Mouse (Mus musculus) T-cell, adult 2 months (primary cell): ENCODE results near the gene Tedc1.
"Not testable (repeated sequence)": the region's sequence is repeated elsewhere in the genome, so short reads cannot be mapped to it uniquely, and the experiment has no call there.

Experiments
- DNase-seq: peaks from one replicate; pipeline ENCODE4 v3.0.0; 2022; ENCODE audit warnings: low spot score

The Tedc1 gene

GRCm38 (mm10) chr12:113152991-113153525 lies 3.2 kb upstream of the Tedc1 start:
- no peak for DNase-seq

GRCm38 (mm10) chr12:113153971-113154370 lies 2.2 kb upstream of the Tedc1 start:
- no peak for DNase-seq

GRCm38 (mm10) chr12:113154747-113155075 lies 1.5 kb upstream of the Tedc1 start:
- DNase-seq: no peak

- peak; percentile 60 for DNase-seq
Measured at GRCm38 (mm10) chr12:113155076-113155771, 997 bp upstream of the Tedc1 start.

- DNase-seq: no peak
Measured at GRCm38 (mm10) chr12:113156540-113156929, 314 bp downstream of the Tedc1 start.

- no peak for DNase-seq
Measured at GRCm38 (mm10) chr12:113157002-113157401, 781 bp downstream of the Tedc1 start.

- DNase-seq: no peak
Measured at GRCm38 (mm10) chr12:113157521-113157920, 1.3 kb downstream of the Tedc1 start.

GRCm38 (mm10) chr12:113157971-113158370 lies 1.8 kb downstream of the Tedc1 start:
- DNase-seq: no peak

- no peak for DNase-seq
Measured at GRCm38 (mm10) chr12:113163561-113164006, 7.4 kb downstream of the Tedc1 start.

GRCm38 (mm10) chr12:113168031-113168536 lies 11.9 kb downstream of the Tedc1 start:
- DNase-seq: peak; percentile 66

GRCm38 (mm10) chr12:113176960-113177725 lies 20.9 kb downstream of the Tedc1 start:
- no peak for DNase-seq

GRCm38 (mm10) chr12:113181020-113181419 lies 24.8 kb downstream of the Tedc1 start:
- DNase-seq: no peak

GRCm38 (mm10) chr12:113184945-113185344 lies 28.7 kb downstream of the Tedc1 start:
- no peak for DNase-seq

GRCm38 (mm10) chr12:113185442-113186291 lies 29.4 kb downstream of the Tedc1 start, which contains the start of gene Tmem121:
Gene Tmem121, plus strand, starts transcription at chr12:113185930.
- DNase-seq: no peak

- DNase-seq: no peak
Measured at GRCm38 (mm10) chr12:113186326-113187010, 30.2 kb downstream of the Tedc1 start.

- DNase-seq: no peak
Measured at GRCm38 (mm10) chr12:113187011-113187375, 30.8 kb downstream of the Tedc1 start.

- DNase-seq: peak; percentile 79
Measured at GRCm38 (mm10) chr12:113187584-113188295, 31.5 kb downstream of the Tedc1 start.

GRCm38 (mm10) chr12:113188349-113189055 lies 32.3 kb downstream of the Tedc1 start:
- no peak for DNase-seq

GRCm38 (mm10) chr12:113193423-113193822 lies 37.2 kb downstream of the Tedc1 start:
- DNase-seq: no peak

- not testable (repeated sequence) for DNase-seq
Measured at GRCm38 (mm10) chr12:113199132-113199531, 42.9 kb downstream of the Tedc1 start.
